25 mouse cellular contexts compared by ENCODE assay signal in genomic region chr11:9285759-9286158, GRCm38 (mm10).
"Had no signal": no experiment of that assay in that cellular context is flagged by ENCODE, and none has a peak within 500 bp of the region (broad histone marks: within the 10 kb centered on the region; RNA-seq: fewer than 3 reads in every experiment).

No protein-coding gene starts in this region.

- H3K36me3 ChIP-seq: heart, embryonic 13.5 days; heart, embryonic 15.5 days; hindbrain, embryonic 13.5 days; hindbrain, embryonic 15.5 days; limb, embryonic 13.5 days; limb, embryonic 15.5 days; liver, embryonic 12.5 days had no signal

- H3K4me3 ChIP-seq: gastrocnemius, adult 2 months; heart, adult 2 months; heart, embryonic 13.5 days; heart, embryonic 15.5 days; hindbrain, embryonic 13.5 days; hindbrain, embryonic 15.5 days; layer of hippocampus, adult 2 months; limb, embryonic 13.5 days; limb, embryonic 15.5 days; liver, embryonic 12.5 days had no signal

- H3K9me3 ChIP-seq: heart, embryonic 13.5 days; heart, embryonic 15.5 days; hindbrain, embryonic 13.5 days; hindbrain, embryonic 15.5 days; limb, embryonic 13.5 days; limb, embryonic 15.5 days; liver, embryonic 12.5 days had no signal

- H3K4me1 ChIP-seq: heart, embryonic 13.5 days; heart, embryonic 15.5 days; hindbrain, embryonic 13.5 days; hindbrain, embryonic 15.5 days; limb, embryonic 13.5 days; limb, embryonic 15.5 days; liver, embryonic 12.5 days had no signal

- DNase-seq: gastrocnemius, adult 2 months; gastrocnemius, postnatal 14 days; gastrocnemius, postnatal 36 days; heart, adult 11 months; heart, adult 2 months; heart, postnatal 14 days; heart, postnatal 36 days; kidney, adult 11 months; kidney, adult 2 months; kidney, adult 9 months; kidney, postnatal 10 days; kidney, postnatal 25 days; kidney, postnatal 4 days; layer of hippocampus, postnatal 36 days; left cerebral cortex, postnatal 4 days had no signal

- H3K27me3 ChIP-seq: heart, embryonic 13.5 days; heart, embryonic 15.5 days; hindbrain, embryonic 13.5 days; hindbrain, embryonic 15.5 days; limb, embryonic 13.5 days; limb, embryonic 15.5 days; liver, embryonic 12.5 days had no signal

- H3K27ac ChIP-seq: gastrocnemius, adult 2 months; heart, adult 2 months; heart, embryonic 13.5 days; heart, embryonic 15.5 days; hindbrain, embryonic 13.5 days; hindbrain, embryonic 15.5 days; hindbrain, postnatal 0 days; layer of hippocampus, adult 2 months; limb, embryonic 13.5 days; limb, embryonic 15.5 days; liver, embryonic 12.5 days had no signal

- ATAC-seq: hindbrain, postnatal 0 days; intestine, embryonic 16.5 days; liver, embryonic 12.5 days had no signal
